Mouse (Mus musculus) embryonic stem cell, embryonic (primary cell): ENCODE data around the gene Tpra1.

Source experiments
- CTCF ChIA-PET, 4 experiments: fragments of 300-600 bp in 2 of 4; fragments of 350-600 bp in 2 of 4; sonication (Branson Sonifier 250); formaldehyde crosslinking; loops; one replicate each; lab custom pipeline; 2022; ENCODE audit warnings: inconsistent platforms in 2 of 4; lab: Charles Lee
- POLR2A ChIA-PET, 4 experiments: fragments of 300-600 bp in 2 of 4; fragments of 350-600 bp in 2 of 4; sonication (Branson Sonifier 250); formaldehyde crosslinking; loops; one replicate each; lab custom pipeline; 2022; ENCODE audit warnings: antibody characterized with exemption in 4 of 4, inconsistent platforms in 1 of 4; lab: Charles Lee

Gene Tpra1

DNA sequence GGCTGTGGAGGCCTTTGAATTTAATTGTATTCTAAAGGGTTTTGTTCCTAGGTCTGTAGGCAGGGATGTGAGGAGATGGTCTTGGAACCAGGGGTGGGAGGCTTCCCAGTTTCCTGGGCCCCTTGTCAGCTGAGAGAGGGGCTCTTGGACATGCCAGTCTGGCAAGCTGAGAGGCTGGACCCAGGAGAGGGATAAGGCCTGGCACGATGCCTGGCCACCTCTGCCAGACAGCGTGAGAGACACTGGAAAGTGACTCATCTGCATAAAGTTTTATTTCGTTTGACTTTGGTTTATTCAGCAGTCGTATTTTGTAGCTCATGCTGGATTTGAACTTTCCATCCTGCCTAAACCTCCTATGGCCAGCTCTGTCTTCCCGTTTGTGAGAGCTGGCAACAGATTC, 26.5 kb downstream of the Tpra1 start:
- ChIA-PET POLR2A (interaction anchor here in 1 of 4 experiments (1.1 kb wide), 1 partner anchor 15 kb away, joined by 3 read pairs; no protein-coding TSS in a partner anchor), CTCF (interaction anchor here in 3 of 4 experiments (0.9 to 6.2 kb wide), 11 partner anchors 12 to 120 kb away, joined by 3 to 39 read pairs (median 4); no protein-coding TSS in a partner anchor)

DNA sequence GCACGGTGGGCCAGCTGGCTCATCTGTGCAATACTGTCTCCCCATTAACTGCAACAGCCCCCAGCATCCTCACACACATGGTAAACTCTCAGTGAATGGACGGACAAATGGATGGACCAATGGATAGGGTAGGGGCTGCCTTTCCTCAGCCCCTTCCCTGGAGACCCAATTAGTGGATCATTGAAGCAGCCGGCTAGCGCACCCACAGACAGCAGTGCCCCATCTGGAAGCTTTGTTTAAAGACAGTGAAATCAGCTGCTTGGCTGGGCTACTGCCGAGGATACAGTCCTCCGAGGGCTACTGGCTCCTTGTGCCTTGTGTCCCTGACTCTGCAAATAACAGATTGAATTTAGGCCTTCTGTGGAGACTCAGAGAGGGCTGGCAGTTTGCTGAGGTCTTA, 27.4 kb downstream of the Tpra1 start:
- POLR2A ChIA-PET = interaction anchor here in 2 of 4 experiments (0.5 to 1.7 kb wide), 3 partner anchors 31 to 43 kb away, joined by 3 to 4 read pairs (median 3); partner anchors contain the start of gene Mcm2 (in 1 of the 2)
- CTCF ChIA-PET = interaction anchor here (0.8 to 6.2 kb wide), 6 partner anchors 13 to 87 kb away, joined by 3 to 39 read pairs (median 6); partner anchors contain the start of gene Abtb1 (in 1 of the 4)

DNA sequence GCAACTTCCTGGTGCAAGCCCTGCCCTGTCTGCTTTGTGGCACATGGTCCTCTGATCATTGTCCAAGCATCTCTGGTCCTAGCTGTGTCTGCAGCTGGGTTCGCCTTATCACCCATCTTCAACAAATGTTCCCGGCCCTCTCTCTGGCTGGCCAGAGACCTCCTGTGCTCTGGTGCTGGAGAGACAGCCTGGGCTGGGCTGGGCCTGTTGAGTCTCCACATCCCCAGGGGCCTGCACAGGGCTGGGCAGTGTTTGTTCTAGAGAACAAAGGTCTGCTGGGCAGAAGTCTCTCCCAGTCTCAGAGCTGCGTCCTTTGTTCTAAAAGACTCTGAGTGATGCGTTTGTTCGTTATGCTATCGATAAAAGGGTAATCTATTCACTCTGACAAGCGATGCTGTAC, 28.0 kb downstream of the Tpra1 start:
- CTCF ChIA-PET = interaction anchor here in 3 of 4 experiments (0.6 to 3.0 kb wide), 4 partner anchors 14 to 53 kb away, joined by 3 to 10 read pairs (median 6); no protein-coding TSS in a partner anchor
- POLR2A ChIA-PET = interaction anchor here in 1 of 4 experiments (1.3 to 1.7 kb wide), 2 partner anchors 32 to 35 kb away, joined by 3 to 4 read pairs; partner anchors contain the start of gene Mcm2

DNA sequence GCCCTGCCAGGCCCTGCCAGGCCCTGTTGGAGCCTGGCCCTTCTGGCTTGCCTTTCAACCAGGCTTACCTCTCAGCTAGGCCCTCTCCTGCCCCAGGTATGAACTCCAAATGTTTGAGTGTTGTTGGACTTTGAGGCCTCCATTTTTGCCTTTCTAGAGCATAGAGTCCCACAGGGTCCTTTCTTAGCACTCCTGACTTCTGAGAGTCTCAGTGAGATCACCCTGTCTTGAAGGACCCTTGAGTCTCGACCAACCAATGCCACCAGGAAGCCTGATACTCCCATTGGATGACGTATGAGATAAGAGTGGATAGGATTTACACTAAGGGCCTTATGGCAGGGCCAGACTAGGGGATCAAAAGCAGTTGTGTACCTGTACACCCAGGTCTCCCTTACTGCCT, 29.4 kb downstream of the Tpra1 start:
- CTCF ChIA-PET = interaction anchor here in 1 of 4 experiments (5.9 kb wide), 1 partner anchor 15 kb away, joined by 27 read pairs; no protein-coding TSS in a partner anchor
- POLR2A ChIA-PET = no interaction called here

DNA sequence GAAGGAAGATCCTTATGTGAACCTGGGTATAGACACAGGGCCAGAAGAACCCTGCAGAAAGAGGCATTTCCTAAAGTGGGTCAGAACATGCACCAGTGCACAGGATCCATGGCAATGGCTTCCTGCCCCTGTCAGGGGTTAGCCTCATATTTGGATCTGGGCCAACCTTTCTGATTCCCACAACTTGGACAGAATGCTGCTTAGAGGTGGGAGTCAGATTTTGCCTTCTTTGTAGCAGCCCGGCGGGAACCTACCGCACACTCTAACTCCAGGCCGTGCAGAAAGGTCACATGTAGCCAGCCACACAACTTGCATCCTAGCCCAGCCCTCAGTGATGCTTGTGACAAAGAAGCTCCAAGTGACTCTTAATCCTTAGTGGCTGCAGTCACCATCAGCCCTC, 32.1 kb downstream of the Tpra1 start:
- POLR2A ChIA-PET = interaction anchor here in 1 of 4 experiments (1.4 kb wide), 1 partner anchor 32 kb away, joined by 3 read pairs; the partner anchor contains the start of gene Tpra1
- CTCF ChIA-PET = interaction anchor here (0.5 to 5.9 kb wide), 5 partner anchors 18 to 46 kb away, joined by 3 to 27 read pairs (median 4); no protein-coding TSS in a partner anchor

DNA sequence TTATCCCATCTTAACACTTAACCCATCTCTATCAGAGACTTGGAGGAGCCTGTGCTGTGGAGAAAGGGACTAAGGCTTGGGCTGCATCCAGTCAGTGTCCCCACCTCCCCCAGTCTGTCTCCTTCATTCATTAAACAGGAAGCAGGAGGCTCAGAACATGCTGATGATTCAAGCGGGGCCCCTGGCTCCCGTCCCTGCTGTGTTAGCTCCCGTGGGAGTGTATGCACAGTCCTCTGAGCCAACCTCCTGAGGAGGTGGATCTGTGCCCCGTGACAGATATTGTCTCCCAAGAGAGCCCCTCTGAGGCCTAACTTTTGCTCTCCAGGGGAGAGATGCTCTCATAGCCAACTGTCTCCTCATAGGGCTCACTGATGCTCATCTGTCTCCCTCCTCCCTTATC, 32.8 kb downstream of the Tpra1 start:
- ChIA-PET POLR2A (interaction anchor here in 2 of 4 experiments (0.6 to 1.4 kb wide), 2 partner anchors 32 to 81 kb away, joined by 3 read pairs; partner anchors contain the start of gene Tpra1 (in 1 of the 2)), CTCF (interaction anchor here (0.5 to 5.9 kb wide), 9 partner anchors 18 to 75 kb away, joined by 3 to 27 read pairs (median 3); no protein-coding TSS in a partner anchor)

DNA sequence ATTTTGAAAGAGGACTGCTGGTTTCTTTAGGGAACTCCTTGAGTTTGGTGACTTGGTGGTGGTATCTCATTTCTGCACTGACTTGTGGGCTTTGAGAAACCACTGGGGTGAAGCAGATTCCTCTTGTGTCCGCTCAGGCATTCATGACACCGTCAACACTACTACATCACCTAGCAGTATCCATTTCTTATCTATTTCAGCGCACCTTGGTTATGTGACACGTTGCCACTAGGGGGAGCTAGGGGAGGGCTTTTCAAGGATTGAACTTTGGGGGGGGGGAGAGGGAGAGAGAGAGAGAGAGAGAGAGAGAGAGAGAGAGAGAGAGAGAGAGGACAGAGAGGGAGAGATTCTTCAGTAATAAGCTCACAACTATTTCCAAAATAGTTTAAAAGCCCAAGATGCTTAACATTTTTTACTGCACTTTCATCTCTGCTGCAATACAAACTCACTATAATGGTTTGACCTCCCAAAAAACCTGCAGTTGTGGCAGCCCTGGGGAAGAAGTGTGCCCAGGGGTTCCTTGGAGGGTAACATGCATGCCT, 33.8 kb downstream of the Tpra1 start:
- ChIA-PET CTCF (interaction anchor here (0.5 to 5.9 kb wide), 24 partner anchors 19 to 1023 kb away, joined by 3 to 27 read pairs (median 3); partner anchors contain the start of gene Tpra1 (in 1 of the 4)), POLR2A (interaction anchor here in 2 of 4 experiments (0.6 to 0.7 kb wide), 5 partner anchors 10 to 326 kb away, joined by 3 to 6 read pairs (median 4); no protein-coding TSS in a partner anchor)

DNA sequence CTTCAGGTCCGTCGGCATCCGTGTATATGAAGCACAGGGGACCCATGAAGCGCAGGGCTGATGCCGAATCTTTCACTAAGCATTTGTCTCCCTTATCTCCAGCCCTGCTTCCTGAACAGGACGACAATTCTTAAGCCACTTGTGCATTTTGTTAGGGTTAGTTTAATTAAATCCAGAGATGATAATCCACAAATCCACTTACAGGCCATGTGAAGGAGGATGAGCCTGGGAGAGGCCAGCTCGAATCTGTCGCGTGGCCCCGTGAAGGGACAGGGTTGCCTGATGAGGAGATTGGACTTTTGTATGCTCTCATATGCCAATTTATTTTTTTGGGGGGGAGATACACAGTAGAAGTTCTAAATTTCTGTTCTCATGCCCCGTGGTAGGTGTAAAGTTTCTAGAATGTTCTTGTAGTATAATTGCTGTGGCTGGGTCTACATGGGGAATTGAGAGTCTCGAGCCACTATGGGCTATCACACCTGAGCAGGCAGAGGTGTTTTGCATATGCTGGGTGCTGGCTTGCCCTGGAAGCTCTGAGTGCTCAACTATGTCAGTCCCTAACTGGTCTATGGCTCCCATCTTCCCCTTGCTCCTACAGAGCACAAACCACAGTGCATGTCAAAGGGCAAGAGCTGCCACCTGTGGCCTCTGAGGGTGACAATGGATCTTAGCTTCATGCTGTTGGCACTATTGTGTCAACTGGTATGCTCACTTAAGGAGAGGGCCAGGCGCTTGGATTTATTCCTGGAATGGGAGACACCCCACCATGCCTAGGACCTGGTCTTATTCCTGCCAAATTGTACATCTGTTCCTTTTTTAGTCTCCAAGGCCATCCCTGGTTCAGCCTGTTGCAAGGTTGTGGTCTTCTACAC, 34.5 kb downstream of the Tpra1 start:
- ChIA-PET POLR2A (interaction anchor here in 1 of 4 experiments (0.6 kb wide), 3 partner anchors 11 to 326 kb away, joined by 4 to 6 read pairs (median 5); no protein-coding TSS in a partner anchor), CTCF (interaction anchor here (0.5 to 5.9 kb wide), 15 partner anchors 20 to 617 kb away, joined by 3 to 27 read pairs (median 3); partner anchors contain the start of gene Tpra1 (in 1 of the 4))

DNA sequence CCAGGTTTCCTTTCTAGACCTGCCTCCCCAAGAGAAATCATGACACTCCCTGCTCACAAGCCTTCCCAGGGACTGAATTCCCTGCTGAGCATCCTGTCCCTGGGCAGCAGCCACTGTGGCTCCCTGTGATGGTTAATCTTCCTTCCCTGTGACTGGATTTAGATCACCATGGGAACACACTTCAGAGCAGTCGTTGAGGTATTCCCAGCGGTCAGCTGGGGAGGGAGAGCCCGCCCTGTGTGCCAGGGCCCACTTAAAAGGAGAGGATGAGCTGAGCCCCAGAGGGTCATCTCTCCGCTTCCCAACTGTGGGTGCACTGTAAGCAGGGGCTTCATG, 35.1 kb downstream of the Tpra1 start:
- CTCF ChIA-PET = interaction anchor here in 1 of 4 experiments (1.0 kb wide), 1 partner anchor 21 kb away, joined by 3 read pairs; no protein-coding TSS in a partner anchor

DNA sequence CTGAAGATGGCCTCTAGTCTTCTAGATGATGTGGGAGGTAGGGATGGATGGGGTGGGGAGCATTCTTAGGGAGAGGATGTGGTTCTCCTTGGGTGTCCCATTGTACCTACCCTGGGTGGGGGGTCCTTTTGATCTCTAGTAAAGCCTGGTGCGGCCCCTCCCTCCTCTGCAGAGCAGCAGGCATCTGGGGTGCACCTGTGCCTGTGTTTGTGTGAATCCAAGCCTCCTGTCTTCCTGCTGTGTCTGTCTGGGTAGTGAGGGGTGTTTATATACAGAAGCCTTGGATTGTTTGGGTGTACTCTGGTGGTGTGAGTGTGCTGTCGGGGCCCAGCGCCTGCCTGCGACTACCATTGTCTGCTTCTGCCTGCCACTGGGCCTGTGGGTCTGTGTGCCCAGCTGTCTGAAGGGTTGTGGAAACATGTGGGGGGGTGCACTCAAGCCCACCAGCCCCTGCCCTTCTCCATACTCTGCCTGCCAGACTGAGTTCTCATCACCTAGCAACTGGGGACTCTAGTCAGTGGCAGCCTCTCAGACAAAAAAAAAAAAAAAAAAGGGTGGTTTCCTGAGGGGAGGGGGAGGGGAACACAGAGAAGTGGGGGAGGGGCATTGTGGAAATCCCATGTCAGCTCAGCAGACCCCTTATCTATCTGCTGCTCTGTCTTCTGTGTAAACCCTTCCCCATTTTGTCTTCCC, 36.1 kb downstream of the Tpra1 start:
- POLR2A ChIA-PET = interaction anchor here in 2 of 4 experiments (0.6 to 0.7 kb wide), 3 partner anchors 68 to 983 kb away, joined by 3 to 6 read pairs (median 3); no protein-coding TSS in a partner anchor
- CTCF ChIA-PET = interaction anchor here in 1 of 4 experiments (1.0 kb wide), 1 partner anchor 22 kb away, joined by 3 read pairs; no protein-coding TSS in a partner anchor

More for the DNA sequence above, 35.1 kb downstream of the Tpra1 start:
- POLR2A ChIA-PET = interaction anchor here in 1 of 4 experiments (0.6 kb wide), 1 partner anchor 69 kb away, joined by 3 read pairs; no protein-coding TSS in a partner anchor

DNA sequence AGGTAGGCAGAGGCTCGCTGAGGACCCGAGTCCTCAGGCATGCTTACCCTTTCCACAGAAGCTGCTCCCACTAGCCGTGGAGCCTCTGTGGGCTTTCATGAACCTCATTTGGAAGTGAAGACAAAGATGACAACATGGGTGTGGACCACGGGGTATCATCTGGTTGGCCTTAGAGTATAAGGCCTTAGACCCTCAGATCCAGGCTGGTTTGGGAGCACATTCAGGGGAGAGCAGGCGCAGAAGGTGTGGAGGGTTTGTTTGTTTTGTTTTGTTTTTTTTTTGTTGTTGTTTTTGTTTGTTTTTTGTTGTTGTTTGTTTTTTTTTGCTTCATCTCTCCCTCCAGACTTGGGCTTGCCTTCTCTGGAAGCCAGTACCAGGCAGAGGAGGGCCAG, 36.6 kb downstream of the Tpra1 start:
- POLR2A ChIA-PET = interaction anchor here in 1 of 4 experiments (0.7 kb wide), 1 partner anchor 983 kb away, joined by 3 read pairs; no protein-coding TSS in a partner anchor
- CTCF ChIA-PET = interaction anchor here in 1 of 4 experiments (0.7 kb wide), 1 partner anchor 22 kb away, joined by 3 read pairs; no protein-coding TSS in a partner anchor

DNA sequence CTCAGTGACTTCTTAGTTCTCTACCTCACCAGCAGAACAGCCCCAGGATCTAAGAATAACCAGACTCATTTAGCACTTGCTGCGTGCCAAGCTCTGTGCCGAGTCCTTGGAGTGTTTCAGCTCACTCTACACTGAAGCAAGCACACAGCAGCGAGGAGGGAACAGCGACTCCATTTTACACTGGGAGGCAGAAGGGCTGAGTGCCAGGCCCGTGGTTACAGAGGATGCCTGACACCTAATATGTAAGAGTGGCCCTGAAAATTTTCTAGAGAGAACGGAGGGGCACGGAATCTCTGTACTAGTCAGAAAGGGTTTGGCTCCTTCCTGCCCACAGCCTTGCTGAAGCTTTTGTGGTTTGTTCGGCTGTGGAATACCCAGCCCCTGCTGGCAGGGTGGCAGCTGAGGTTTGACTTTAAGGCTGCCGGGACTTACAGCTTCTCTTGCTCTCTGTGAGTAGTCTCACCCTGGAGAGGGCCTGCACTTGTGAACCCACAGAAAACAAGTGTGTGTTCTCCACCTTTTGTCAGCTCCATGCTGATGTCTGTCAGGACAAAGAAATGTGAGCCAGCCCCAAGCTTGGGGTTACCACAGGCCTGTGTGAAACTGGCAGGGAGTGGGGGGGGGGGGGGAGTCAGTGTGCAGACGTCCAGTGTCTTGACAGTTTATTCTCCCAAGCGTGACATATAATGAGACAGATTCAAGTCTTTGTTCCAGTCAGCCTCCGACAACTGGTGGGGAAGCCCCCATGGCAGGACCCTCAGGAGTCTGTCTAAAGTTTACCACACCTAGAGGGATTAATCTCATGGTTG, 37.4 kb downstream of the Tpra1 start:
- POLR2A ChIA-PET = no interaction called here

DNA sequence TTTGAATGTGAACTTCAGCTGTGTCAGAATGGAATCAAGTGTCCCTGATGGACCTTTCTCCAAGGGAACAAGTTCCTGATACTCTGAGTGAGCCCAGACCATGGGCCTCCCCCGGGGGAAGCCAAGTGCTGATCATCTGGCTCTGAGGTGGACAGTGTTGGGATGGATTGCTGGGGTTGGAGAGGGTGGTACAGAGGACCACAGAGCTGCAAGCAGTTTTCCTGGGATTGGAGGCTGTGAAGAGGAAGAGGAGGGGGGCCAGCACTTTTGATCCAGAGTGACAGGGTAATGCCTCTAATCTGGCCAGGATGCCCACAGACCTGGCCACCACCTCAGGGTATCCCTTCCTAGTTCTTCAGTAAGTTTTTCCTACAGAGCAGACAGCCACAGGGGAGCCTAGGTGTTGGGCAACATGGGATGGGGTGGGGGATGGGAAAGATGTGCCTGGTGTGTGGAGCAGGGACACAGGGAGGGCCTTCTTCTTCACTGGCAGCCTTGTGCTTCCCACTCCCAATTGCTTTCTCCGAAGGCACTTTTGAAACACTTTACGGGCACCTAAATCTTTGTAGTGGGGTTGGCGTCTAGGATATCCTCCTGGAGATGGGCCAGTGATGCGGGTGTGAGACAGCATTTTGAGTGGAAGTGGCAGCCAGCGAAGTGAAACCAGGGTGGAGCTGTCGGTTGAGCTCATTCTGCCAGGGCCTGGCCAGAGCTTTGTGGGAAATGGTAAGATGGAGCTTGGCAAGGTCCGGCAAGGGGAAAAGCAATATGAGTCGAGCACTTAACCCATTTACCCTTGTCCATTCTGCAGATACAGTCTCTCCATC, 38.3 kb downstream of the Tpra1 start:
- ChIA-PET POLR2A (no interaction called here), CTCF (interaction anchor here in 1 of 4 experiments (0.8 kb wide), 1 partner anchor 13 kb away, joined by 3 read pairs; no protein-coding TSS in a partner anchor)

More for the DNA sequence above, 37.4 kb downstream of the Tpra1 start:
- CTCF ChIA-PET = interaction anchor here in 1 of 4 experiments (0.7 to 0.8 kb wide), 2 partner anchors 12 to 23 kb away, joined by 3 read pairs; no protein-coding TSS in a partner anchor

DNA sequence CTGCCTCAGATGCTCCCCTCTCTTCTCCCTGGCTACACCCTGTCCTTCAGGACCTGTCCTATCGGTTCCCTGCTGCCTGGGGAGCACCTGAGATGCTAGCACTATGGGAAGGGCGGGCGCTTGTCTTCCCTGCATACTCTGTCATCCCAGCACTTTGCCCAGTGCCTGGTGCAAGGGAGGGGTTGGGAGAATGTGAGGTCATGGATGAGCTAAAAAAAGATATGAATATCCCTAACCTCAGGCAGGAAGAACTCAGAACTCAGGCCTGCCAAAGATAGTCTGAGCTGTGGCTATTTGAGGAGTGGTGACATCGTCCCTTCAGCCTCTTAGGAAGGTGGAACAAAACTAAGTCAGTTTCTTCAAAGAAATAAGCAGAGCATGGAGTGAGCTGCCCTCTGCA, 39.6 kb downstream of the Tpra1 start:
- CTCF ChIA-PET = no interaction called here
- POLR2A ChIA-PET = no interaction called here

DNA sequence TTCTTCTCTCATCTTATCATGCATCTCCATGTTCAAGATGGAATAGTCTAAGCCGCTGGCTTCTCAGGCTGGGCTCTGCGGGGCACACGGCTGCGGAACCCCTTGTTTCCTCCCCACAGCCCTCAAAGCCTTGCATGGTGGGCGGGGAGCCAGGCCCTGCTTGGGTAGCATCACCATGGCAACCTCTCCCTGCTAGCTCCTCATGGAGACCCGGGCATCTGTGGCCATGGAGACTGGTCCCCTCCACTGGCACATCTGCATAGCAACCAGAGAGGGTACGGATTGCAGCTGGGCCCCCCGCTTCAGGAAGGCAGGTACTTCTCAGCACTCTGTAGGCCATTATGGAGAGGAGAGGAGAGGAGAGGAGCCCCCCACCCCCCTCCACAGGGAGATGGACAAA, 40.5 kb downstream of the Tpra1 start:
- ChIA-PET POLR2A (interaction anchor here in 1 of 4 experiments (0.9 to 1.1 kb wide), 2 partner anchors 14 to 24 kb away, joined by 3 read pairs; no protein-coding TSS in a partner anchor), CTCF (interaction anchor here in 2 of 4 experiments (0.6 to 1.3 kb wide), 2 partner anchors 14 to 680 kb away, joined by 3 read pairs; no protein-coding TSS in a partner anchor)
